Mouse (Mus musculus) urinary bladder, postnatal 36 days (tissue): ENCODE measurements around the gene Gm10024.
"Not testable (repeated sequence)": the region's sequence is repeated elsewhere in the genome, so short reads cannot be mapped to it uniquely, and the experiment has no call there.

Experiments used
- DNase-seq, 2 experiments: peaks; one replicate each; pipeline ENCODE4 v3.0.0; 2022; ENCODE audit warnings: low spot score in 2 of 2, mixed read lengths in 1 of 2

Gene Gm10024

GRCm38 (mm10) chr10:77729241-77729640, 18.0 kb downstream of the Gm10024 start:
- DNase-seq, result no peak

- no peak for DNase-seq
Measured at GRCm38 (mm10) chr10:77735928-77736327, 24.7 kb downstream of the Gm10024 start.

DNA sequence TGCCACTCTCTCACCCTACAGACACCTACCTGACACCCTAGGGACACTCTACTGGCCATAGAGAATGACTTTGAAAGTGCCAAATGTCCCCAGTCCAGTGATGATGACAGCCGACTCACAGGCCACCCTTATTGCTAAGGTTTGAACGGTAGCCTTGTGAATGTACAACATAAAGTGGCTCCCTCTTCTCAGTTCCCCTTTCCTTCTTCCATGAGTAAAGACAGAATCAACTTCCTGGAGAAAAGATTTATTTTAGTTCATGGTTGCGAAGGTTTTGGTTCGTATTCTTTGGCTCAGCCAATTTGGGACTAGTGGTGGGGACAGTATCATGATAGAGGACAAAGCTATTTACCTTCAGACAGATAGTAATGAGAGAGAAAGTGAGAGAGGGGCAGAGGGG, 27.7 kb downstream of the Gm10024 start:
- no peak for DNase-seq

- DNase-seq, result not testable (repeated sequence)
Measured at GRCm38 (mm10) chr10:77741924-77742688, 30.8 kb downstream of the Gm10024 start, which contains the start of gene Gm18596. TSS of gene Gm18596 (minus strand) at chr10:77742638.

DNA sequence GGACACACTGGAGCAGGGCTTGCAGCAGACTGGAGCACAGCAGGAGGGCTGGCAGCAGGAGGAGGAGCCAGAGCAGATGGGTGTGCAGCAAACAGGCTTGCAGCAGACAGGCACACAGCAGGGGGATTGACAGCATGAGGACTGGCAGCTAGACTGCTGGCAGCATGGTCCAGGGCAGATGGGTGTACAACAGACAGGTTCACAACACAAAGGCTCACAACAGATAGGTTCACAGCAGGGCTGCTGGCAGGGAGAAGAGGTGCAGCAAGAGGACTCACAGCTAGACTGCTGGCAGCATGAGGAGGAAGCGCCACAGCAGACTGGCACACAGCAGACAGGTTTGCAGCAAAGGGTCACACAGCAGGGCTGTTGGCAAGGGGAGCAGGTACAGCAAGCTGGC, 39.4 kb downstream of the Gm10024 start:
- not testable (repeated sequence) for DNase-seq

GRCm38 (mm10) chr10:77751254-77751653, 40.0 kb downstream of the Gm10024 start, which contains the start of gene Gm9736:
TSS of gene Gm9736 (minus strand) at chr10:77751354.
- DNase-seq, result not testable (repeated sequence)

DNA sequence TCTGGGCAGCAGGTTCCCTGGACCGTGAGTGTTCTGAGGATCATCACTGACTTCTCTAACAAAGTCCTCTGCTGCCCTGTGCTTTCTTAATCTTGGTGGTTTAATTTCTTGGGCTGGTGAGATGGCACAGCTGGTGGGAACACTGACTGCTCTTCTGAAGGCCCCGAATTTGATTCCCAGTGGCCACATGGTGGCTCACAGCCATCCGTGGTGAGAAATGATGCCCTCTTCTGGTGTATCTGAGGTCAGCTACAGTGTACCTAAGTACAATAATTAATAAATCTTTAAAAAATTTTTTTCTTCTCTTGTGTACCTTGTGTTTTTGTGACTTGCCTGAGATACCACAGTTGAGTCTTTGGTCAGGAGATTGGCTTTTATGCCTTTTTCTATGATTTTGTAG, 41.1 kb downstream of the Gm10024 start:
- not testable (repeated sequence) for DNase-seq

GRCm38 (mm10) chr10:77753448-77753847, 42.2 kb downstream of the Gm10024 start:
- DNase-seq, result no peak

GRCm38 (mm10) chr10:77759582-77759981, 48.3 kb downstream of the Gm10024 start, which contains the start of gene Gm3233:
TSS of gene Gm3233 (minus strand) at chr10:77759682.
- DNase-seq, result not testable (repeated sequence)
